Mouse (Mus musculus) spleen, adult 2 months (tissue): ENCODE results near the gene Olfr767. TPM values are rescaled to one million over a fixed set of nuclear protein-coding genes. Genes with fewer than 3 reads are reported as not detected.
"Not testable (repeated sequence)": the region's sequence is repeated elsewhere in the genome, so short reads cannot be mapped to it uniquely, and the experiment has no call there.

Experiments used
- DNase-seq, 2 experiments: peaks; one replicate each; pipeline versions ENCODE4 v3.0.0 to v3.0.0-alpha.2; 2012 to 2021; ENCODE audit warnings: low spot score in 2 of 2, low read depth in 1 of 2
- H3K27ac ChIP-seq: fragments of 200-500 bp; 2 replicates; pipeline ENCODE4 v1.5.1; 2012; ENCODE audit warnings: low read length, inconsistent platforms; ENCODE audit not compliant: insufficient read depth
- H3K27me3 ChIP-seq: fragments of 200-500 bp; 2 replicates; pipeline ENCODE4 v1.6.1; 2012; ENCODE audit warnings: mild to moderate bottlenecking, moderate library complexity, low read length, inconsistent platforms; ENCODE audit not compliant: control insufficient read depth, insufficient read depth
- H3K36me3 ChIP-seq: fragments of 200-500 bp; 2 replicates; pipeline ENCODE4 v1.6.1; 2012; ENCODE audit warnings: mild to moderate bottlenecking, low read length, inconsistent platforms; ENCODE audit not compliant: control insufficient read depth, insufficient read depth
- H3K4me1 ChIP-seq: fragments of 200-500 bp; 2 replicates; pipeline ENCODE4 v1.6.1; 2011; ENCODE audit warnings: inconsistent platforms; ENCODE audit not compliant: control insufficient read depth, insufficient read depth, insufficient read length
- H3K4me3 ChIP-seq: fragments of 200-500 bp; 2 replicates; pipeline ENCODE4 v1.5.1; 2011; ENCODE audit warnings: mild to moderate bottlenecking, inconsistent platforms; ENCODE audit not compliant: insufficient read depth, insufficient read length; ENCODE audit errors: extremely low read depth
- CTCF ChIP-seq: fragments of 200-500 bp; IDR thresholded peaks from 2 replicates; pipeline ENCODE4 v1.5.1; 2011; ENCODE audit warnings: mild to moderate bottlenecking, inconsistent platforms; ENCODE audit not compliant: insufficient read depth, insufficient read length, insufficient replicate concordance; ENCODE audit errors: extremely low read depth
- POLR2A ChIP-seq: fragments of 200-500 bp; IDR thresholded peaks from 2 replicates; pipeline ENCODE4 v1.6.1; 2011; ENCODE audit warnings: low read depth, low read length, inconsistent platforms
- WGBS: fragments of 180-500 bp; shearing (Covaris S2); methylation state at CpG from one replicate; pipeline ENCODE4 v1.1.7; 2018; 5-methylcytosine and 5-hydroxymethylcytosine counted together
- polyA plus RNA-seq: library from polyadenylated mRNA; depleted of rRNA; stranded (reverse); fragments of >200 nt; gene quantifications from 2 replicates; pipeline ENCODE4 v1.2.3, GENCODE M21; 2012; rRNA removed

Gene Olfr767
- not detected in 2 replicates for polyA plus RNA-seq

DNA sequence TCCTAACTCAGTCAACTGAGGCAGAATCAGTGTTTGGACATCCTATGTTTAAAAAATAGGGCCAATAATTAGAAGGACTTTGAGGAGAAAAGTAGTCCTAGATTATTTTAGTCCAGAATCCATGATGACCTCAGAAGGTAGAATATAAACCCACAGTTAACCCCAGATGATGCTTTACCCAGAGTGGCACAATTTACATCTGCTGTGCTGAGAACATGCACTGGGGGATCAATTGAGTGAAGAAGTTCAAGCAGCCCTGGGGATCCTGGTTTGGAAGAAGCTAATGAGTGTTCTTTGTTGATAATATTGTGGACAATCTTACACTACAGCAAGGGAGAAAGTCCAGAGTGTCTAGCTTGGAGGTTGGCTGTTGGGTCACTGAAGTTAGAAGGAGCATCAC lies at the start of gene Olfr767:
Gene Olfr767, minus strand, starts transcription at position 101 of the 400 bp plus-strand sequence.
- DNase-seq, H3K36me3 ChIP-seq, H3K27me3 ChIP-seq, H3K4me1 ChIP-seq, H3K4me3 ChIP-seq, H3K27ac ChIP-seq: not testable (repeated sequence)

DNA sequence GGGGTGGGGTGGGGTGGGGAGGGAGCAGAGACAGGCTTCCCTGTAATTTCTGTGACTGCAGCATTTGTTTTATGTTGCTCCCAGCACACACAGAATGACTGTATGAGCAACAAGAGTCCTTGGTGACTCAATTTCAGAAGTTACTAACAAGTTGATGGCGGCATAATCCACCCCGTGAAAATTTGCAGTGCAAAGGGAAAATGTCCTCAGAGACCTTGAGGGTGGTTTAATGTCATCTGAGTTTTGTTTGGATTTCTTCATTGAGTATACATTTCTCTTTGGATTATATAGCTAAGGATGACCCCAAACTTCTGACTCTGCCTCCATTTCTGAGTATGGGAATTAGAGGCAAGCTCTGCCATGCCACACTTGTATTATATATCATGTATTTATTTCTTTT lies 35.1 kb upstream of the Olfr767 start, which contains the start of gene Olfr769:
Gene Olfr769, minus strand, starts transcription at position 101 of the 400 bp plus-strand sequence.
- H3K27me3 ChIP-seq: no peaks in the 10 kb centered on the region
- TF ChIP-seq POLR2A (no peak), CTCF (no peak)
- H3K36me3 ChIP-seq: no peaks in the 10 kb centered on the region
- H3K4me3 ChIP-seq: no peak within 1 kb of the TSS
- DNase-seq: no peak
- WGBS: 84% methylated on average over 2 of the region's 2 CpGs
- H3K27ac ChIP-seq: no peak within 1 kb of the TSS
- H3K4me1 ChIP-seq: no peaks in the 10 kb centered on the region

DNA sequence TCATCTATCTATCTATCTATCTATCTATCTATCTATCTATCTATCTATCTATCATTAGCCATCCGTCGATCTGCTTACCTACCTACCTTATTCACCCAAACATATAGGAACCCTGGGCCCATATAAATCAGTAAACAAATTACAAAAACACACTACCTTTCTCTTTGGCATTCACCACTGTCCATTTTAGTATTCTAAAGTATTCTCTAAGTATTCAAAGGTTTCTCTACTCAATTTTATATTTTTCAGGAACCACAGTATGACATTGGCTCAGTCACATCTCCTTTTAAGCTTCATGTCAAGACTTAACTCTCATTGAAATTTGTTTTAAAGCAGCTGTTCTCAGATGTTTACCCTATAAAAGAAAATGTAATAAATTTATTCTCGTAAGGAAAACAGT lies 32.4 kb upstream of the Olfr767 start:
- no peak for DNase-seq

DNA sequence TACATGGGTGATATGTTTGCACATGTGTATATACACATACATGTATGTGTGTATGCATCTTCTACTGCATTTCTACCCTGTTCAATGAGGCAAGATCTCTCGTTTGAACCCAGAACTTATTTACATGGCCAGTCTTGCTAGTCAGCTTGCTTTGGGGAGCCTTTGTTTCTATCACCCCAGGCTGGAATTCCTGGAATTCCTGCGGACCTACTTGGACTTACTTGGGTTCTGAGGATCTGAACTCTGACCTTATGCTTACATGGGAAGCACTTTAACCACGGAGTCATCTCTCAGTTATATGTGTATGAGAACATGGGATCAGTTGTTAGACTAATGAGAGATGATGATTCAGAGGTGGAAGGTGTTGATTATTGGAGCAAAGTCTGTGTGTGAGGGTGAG lies 18.5 kb upstream of the Olfr767 start:
- WGBS: 56% methylated on average over 3 of the region's 3 CpGs
- H3K27me3 ChIP-seq: no peaks in the 10 kb centered on the region
- H3K36me3 ChIP-seq: no peaks in the 10 kb centered on the region
- no peak overlapping the region for H3K27ac ChIP-seq
- no peak overlapping the region for H3K4me3 ChIP-seq
- no peaks in the 10 kb centered on the region for H3K4me1 ChIP-seq
- DNase-seq: no peak
- TF ChIP-seq POLR2A: no peak
- TF ChIP-seq CTCF: no peak

More for the DNA sequence above, 32.4 kb upstream of the Olfr767 start:
- WGBS: 93% methylated on average over 3 of the region's 3 CpGs
- TF ChIP-seq POLR2A: no peak
- no peak for TF ChIP-seq CTCF
- no peak overlapping the region for H3K27ac ChIP-seq
- H3K27me3 ChIP-seq: no peaks in the 10 kb centered on the region
- no peaks in the 10 kb centered on the region for H3K4me1 ChIP-seq
- H3K4me3 ChIP-seq: no peak overlapping the region
- no peaks in the 10 kb centered on the region for H3K36me3 ChIP-seq

DNA sequence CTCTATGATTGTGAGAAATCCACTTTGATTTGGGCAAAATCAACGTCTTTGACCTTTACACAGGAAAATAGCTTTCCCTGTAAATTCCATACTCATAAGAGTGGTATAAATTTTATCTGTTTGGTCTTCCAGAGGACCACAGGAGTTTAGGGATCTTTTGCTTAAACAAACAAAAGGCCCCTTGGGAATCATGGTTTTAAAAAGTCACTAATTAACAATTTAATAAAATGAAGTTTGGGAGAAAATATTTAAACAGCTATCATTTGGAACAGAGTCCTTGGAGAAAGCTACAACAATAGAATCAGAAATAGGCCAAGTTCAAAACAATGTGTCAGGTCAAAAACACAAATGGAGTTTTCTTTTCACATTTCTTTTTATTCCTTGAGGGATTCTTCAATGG lies 16.6 kb upstream of the Olfr767 start, which contains the start of gene Olfr768:
Gene Olfr768, minus strand, starts transcription at position 101 of the 400 bp plus-strand sequence.
- Histone ChIP-seq H3K4me1 (no peaks in the 10 kb centered on the region), H3K4me3 (no peak within 1 kb of the TSS), H3K27me3 (no peaks in the 10 kb centered on the region), H3K36me3 (no peaks in the 10 kb centered on the region), H3K27ac (no peak within 1 kb of the TSS)
- WGBS: 75% methylated on average over 1 of the region's 1 CpGs
- no peak for DNase-seq
- TF ChIP-seq CTCF (no peak), POLR2A (no peak)

DNA sequence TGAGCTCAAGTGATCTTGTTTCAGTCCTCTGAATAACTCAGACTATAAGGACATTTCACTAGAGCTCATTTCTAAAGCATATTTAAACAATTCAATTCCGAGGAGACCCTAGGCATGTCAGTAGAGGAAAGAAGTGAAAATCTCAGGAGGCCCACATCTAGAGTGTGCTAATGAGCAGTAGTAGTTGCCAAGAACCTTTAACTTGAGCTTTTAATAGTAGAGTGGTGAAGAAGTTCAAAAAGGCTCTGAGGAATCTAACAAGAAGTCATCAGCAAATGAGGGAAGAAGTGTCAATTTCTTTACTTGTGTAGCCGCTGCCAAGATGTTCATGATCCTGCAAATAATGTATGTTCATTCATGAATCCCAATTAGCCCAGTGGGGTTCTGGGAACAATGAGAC lies 13.8 kb downstream of the Olfr767 start, which contains the start of gene Olfr766-ps1:
Gene Olfr766-ps1, minus strand, starts transcription at position 101 of the 400 bp plus-strand sequence.
- Histone ChIP-seq H3K4me3 (no peak within 1 kb of the TSS), H3K36me3 (no peaks in the 10 kb centered on the region), H3K27me3 (no peaks in the 10 kb centered on the region), H3K27ac (no peak within 1 kb of the TSS), H3K4me1 (no peaks in the 10 kb centered on the region)
- WGBS: 87% methylated on average over 2 of the region's 2 CpGs
- no peak for DNase-seq
- TF ChIP-seq POLR2A (no peak), CTCF (no peak)

DNA sequence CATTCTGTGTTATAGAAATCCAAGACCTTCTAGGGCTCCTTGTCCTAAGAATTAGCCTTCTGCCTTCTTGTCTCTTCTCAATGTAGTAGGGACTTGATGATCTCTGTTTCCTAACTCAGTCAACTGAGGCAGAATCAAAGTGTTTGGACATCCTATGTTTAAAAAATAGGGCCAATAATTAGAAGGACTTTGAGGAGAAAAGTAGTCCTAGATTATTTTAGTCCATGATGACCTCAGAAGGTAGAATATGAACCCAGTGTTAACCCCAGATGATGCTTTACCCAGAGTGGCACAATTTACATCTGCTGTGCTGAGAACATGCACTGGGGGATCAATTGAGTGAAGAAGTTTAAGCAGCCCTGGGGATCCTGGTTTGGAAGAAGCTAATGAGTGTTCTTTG lies 32.8 kb downstream of the Olfr767 start, which contains the start of gene Olfr765:
Gene Olfr765, minus strand, starts transcription at position 101 of the 400 bp plus-strand sequence.
- not testable (repeated sequence) for H3K36me3 ChIP-seq, H3K27ac ChIP-seq, DNase-seq, H3K4me1 ChIP-seq, H3K4me3 ChIP-seq, H3K27me3 ChIP-seq
